Mouse (Mus musculus) left cerebral cortex, postnatal 4 days (tissue): ENCODE measurements at regions not wholly inside any gene's neighbourhood (a gene's known extent, or its start where the extent isn't known, plus 50 kb on each side); places are given as distances from the start of the nearest gene placed in this dataset.

Experiments
- DNase-seq: peaks from one replicate; pipeline ENCODE4 v3.0.0-alpha.2; 2022
- intact Hi-C: fragments of 180-260 bp; cut with DNase I; formaldehyde crosslinking; loops from one replicate; pipeline ENCODE4 v1.15.1; 2025

GRCm38 (mm10) chr10:30278987-30279386 lies 78.6 kb upstream of the Cenpw start:
- intact Hi-C loops = no loop called here

DNA sequence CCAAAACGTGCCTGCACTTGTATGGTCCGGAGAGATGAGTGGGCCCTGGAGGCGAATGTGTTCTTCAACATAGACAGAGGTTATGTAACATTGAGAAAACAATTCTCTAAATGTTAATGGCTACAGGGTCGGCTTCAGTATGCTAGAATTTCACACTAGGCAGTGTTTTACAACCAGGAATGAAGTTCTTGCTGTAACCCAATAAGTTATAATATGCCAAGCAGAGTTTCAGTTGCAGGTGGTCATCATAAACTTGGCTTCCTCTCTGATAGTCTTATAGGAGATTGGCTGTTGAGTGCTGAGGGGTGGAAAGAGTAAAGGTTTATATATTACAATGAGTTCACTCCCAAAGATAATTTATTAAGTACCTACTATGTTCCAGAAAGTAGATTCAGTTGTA lies 64.8 kb upstream of the Cenpw start:
- intact Hi-C loops = no loop called here
- DNase-seq = no peak

More at GRCm38 (mm10) chr10:30278987-30279386, 78.6 kb upstream of the Cenpw start:
- DNase-seq = no peak

- no peak for DNase-seq
- intact Hi-C loops = no loop called here
Observed at GRCm38 (mm10) chr10:30259716-30260115, 59.4 kb upstream of the Cenpw start.

DNA sequence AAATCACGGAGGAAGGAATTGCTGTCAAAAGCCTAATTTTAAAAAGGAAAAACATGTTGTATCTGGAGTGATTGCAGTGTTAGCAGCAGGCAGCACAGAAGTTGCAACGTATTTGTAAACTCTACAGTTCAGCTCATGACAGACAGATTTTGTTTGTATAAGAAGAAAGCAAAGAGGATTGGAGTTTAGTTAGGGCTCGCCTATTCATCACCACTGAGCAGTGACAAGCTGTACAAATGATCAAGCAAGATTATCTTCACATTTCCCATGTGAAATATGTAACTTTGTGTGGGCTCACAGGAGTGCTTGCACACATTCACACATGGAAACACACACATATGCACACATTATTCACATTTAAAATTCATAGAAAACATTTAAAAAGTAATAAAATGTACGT lies 57.5 kb upstream of the Cenpw start:
- no peak for DNase-seq
- intact Hi-C loops = no loop called here
